Mouse (Mus musculus): ENCODE measurements around the gene Gbp7. TPM values are rescaled to one million over a fixed set of nuclear protein-coding genes. Genes with fewer than 3 reads are reported as not detected.

Gene Gbp7
- polyA plus RNA-seq (2016; fragmentation: Nextera tagmentation; extraction: Ambion mirVana): 0.69 and 1.0 TPM in 2 replicates

DNA sequence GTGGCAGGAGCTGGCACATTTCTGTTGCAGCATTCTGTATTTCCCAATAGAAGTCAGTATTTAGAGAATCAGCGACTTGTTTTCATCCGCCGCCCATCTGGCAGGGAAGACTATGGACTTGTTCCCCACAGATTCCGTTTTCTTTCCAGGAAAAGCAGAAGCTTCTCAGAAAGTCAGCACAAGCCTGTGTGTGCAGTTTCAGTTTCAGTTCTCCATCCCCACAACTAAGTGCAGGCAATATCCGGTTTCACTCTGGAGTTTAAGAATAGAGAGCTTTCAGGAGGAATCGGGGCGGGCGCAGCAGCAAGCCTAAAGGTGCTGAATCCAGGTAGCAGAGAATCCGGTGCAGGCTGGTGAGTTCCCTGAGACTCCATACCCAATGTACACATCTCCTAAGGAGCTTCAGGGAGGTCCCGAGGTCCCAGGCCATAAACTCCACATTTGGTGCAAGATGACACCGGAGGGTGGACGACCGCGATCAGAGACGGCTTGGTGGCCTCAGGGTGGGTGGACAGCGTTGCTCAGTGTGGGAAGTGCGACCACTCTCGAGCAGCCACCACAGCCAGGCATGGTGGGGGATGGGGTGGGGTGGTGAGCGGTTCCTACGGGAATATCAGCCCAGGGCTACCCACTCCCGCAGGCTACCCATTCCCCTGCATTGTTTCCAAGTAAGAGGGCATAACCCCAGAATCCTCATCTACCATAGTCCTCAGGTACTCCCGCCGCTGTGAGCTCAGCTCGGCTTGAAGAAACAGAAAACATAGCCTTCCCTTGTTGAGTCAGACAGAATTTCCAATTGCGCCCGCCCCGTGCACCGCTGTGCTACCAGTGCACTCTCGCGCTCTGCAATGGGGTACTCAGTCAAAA, at the start of gene Gbp7:
Gene Gbp7, plus strand, starts transcription at position 256 of the 867 bp plus-strand sequence.
- Histone ChIP-seq H3K36me3 (replicated peaks) (no peaks in the 10 kb centered on the region), H3K4me3 (peak within 1 kb of the TSS; percentile 70), H3K4me1 (peaks cover 12% of the 10 kb centered on the region), H3K27me3 (replicated peaks; ENCODE audit: low read depth, poor library complexity, severe bottlenecking) (peaks cover 35% of the 10 kb centered on the region), H3K27ac (replicated peaks) (peak within 1 kb of the TSS; percentile 48; the same call in 1 of the 2 replicates), H3K9me3 (no peaks in the 10 kb centered on the region)
- WGBS: 1% methylated on average over 30 of the region's 30 CpGs
- DNase-seq (ENCODE audit: low spot score): peak; percentile 59

DNA sequence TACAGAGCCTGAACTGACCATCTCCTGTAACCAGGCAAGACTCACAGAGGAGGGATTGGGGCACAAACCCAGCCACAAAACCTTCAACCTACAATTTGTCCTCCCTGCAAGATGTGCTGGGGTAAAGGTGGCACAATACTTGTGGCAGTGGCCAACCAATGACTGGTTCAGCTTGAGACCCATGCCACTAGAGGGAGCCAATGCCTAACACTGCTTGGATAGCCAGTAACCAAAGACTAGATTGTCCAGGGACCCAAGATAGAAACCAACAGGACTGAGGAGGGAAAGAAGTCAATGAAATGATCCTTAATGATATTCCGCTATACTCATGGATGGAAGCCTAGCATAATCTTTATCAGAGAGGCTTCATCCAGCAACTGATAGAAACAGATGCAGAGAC, 39.7 kb upstream of the Gbp7 start:
- no peaks in the 10 kb centered on the region for H3K4me1 ChIP-seq
- H3K27me3 ChIP-seq (replicated peaks; ENCODE audit: low read depth, poor library complexity, severe bottlenecking): no peaks in the 10 kb centered on the region
- H3K27ac ChIP-seq (replicated peaks): no peak overlapping the region
- H3K9me3 ChIP-seq: no peaks in the 10 kb centered on the region
- WGBS: 72% methylated on average over 1 of the region's 1 CpGs
- no peak overlapping the region for H3K4me3 ChIP-seq
- no peaks in the 10 kb centered on the region for H3K36me3 ChIP-seq (replicated peaks)
- DNase-seq (ENCODE audit: low spot score): peak; percentile 64

- Histone ChIP-seq H3K36me3 (replicated peaks) (no peaks in the 10 kb centered on the region), H3K27me3 (replicated peaks; ENCODE audit: low read depth, poor library complexity, severe bottlenecking) (no peaks in the 10 kb centered on the region), H3K9me3 (no peaks in the 10 kb centered on the region), H3K4me1 (no peaks in the 10 kb centered on the region), H3K4me3 (no peak within 1 kb of the TSS), H3K27ac (replicated peaks) (no peak within 1 kb of the TSS)
- WGBS: 82% methylated on average over 6 of the region's 6 CpGs
- DNase-seq (ENCODE audit: low spot score): peak; percentile 20
Measured at GRCm38 (mm10) chr3:142493536-142494061, 36.5 kb upstream of the Gbp7 start, which contains the start of gene Gbp5. Gbp5 (plus strand) TSS chr3:142493978.

DNA sequence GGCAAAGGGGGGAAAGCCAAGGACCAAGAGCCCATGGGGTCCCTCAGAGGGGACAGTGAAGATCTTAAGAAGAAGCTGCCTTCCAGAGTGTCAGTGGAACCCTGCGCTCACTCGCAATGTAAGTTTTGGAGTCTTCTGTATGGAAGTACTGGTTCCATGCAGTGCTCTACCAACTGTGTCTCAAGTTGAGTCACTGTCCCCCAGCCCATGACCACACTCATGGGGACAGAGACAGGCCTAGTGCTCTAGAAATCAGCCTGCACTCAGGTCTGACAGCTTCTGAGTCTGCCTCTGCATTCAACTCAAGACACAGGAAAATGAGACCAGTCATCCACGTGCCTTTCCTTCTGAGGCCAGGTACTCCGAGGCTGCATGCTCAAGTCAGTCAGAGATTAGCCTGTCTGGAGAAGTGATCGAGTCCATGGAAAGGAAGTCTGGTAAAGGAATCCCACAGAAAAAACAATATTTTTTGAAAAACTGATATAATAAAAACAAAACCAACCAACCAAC, 34.9 kb upstream of the Gbp7 start:
- no peak overlapping the region for H3K4me3 ChIP-seq
- 94% methylated on average over 5 of the region's 5 CpGs for WGBS
- no peak for DNase-seq (ENCODE audit: low spot score)
- no peak overlapping the region for H3K27ac ChIP-seq (replicated peaks)
- H3K9me3 ChIP-seq: no peaks in the 10 kb centered on the region
- H3K4me1 ChIP-seq: no peaks in the 10 kb centered on the region
- no peaks in the 10 kb centered on the region for H3K27me3 ChIP-seq (replicated peaks; ENCODE audit: low read depth, poor library complexity, severe bottlenecking)
- no peaks in the 10 kb centered on the region for H3K36me3 ChIP-seq (replicated peaks)

- H3K9me3 ChIP-seq: no peaks in the 10 kb centered on the region
- H3K27me3 ChIP-seq (replicated peaks; ENCODE audit: low read depth, poor library complexity, severe bottlenecking): no peaks in the 10 kb centered on the region
- DNase-seq (ENCODE audit: low spot score): no peak
- no peak overlapping the region for H3K27ac ChIP-seq (replicated peaks)
- H3K4me3 ChIP-seq: no peak overlapping the region
- WGBS: 77% methylated on average over 14 of the region's 14 CpGs
- H3K4me1 ChIP-seq: no peaks in the 10 kb centered on the region
- H3K36me3 ChIP-seq (replicated peaks): no peaks in the 10 kb centered on the region
Measured at GRCm38 (mm10) chr3:142496113-142497101, 33.7 kb upstream of the Gbp7 start.

DNA sequence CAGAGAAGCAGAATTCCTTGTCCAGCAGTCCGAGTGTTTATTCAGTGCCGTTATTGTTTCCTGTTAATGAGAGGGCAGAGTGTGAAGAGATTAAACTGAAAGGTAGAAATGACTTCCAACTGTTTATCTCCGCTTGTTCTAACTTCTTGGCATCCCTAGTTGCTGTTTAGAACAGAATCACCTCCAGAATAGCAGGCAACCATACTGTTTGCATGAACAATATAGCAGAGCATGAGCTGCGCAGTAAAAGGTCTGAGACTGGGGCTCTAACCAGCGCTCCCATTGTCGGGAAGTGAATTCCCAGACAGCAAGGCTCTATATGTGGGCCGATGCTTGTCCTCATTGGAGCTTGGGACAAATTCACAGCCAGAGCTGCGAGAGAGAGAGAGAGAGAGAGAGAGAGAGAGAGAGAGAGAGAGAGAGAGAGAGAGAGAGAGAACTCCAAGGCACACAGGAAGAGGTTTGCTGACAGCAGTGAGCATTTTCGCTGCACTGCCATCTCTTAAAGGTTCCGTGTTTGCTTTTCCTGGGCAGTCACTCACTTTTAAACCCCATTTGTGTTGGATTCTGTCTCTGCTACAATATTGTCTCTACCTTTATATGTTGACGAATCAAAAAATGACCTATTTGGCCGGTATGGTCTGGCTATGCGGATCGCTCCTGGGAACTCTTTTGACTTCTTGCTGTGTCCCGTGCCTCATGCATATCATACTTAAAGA, 32.9 kb upstream of the Gbp7 start:
- Histone ChIP-seq H3K27me3 (replicated peaks; ENCODE audit: low read depth, poor library complexity, severe bottlenecking) (no peaks in the 10 kb centered on the region), H3K9me3 (no peaks in the 10 kb centered on the region), H3K27ac (replicated peaks) (no peak overlapping the region), H3K4me3 (no peak overlapping the region), H3K36me3 (replicated peaks) (no peaks in the 10 kb centered on the region), H3K4me1 (no peaks in the 10 kb centered on the region)
- no peak for DNase-seq (ENCODE audit: low spot score)
- 67% methylated on average over 15 of the region's 15 CpGs for WGBS

- Histone ChIP-seq H3K9me3 (no peaks in the 10 kb centered on the region), H3K4me3 (no peak overlapping the region), H3K4me1 (no peaks in the 10 kb centered on the region), H3K36me3 (replicated peaks) (no peaks in the 10 kb centered on the region), H3K27me3 (replicated peaks; ENCODE audit: low read depth, poor library complexity, severe bottlenecking) (no peaks in the 10 kb centered on the region), H3K27ac (replicated peaks) (no peak overlapping the region)
- no peak for DNase-seq (ENCODE audit: low spot score)
- 84% methylated on average over 5 of the region's 5 CpGs for WGBS
Measured at GRCm38 (mm10) chr3:142498941-142499340, 31.2 kb upstream of the Gbp7 start.

DNA sequence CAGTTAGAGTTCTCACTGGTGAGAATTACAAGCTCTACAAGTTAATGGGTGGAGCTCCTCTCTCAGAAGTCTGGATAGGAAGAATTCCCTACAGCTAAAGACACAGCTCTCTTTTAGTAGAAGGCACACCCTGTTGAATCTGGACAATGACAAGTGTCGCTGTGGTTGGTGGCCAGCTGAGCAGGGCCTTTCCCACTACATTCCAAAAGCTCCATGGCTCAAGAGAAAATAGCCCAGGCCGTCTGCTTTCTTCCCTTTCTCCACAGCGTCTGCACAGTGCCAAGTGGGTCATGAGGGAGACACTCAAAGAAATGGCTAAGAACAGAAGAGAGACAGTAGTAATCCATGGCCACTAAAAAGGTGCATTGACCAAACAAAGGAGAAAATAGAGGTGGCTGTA, 2.0 kb upstream of the Gbp7 start:
- 62% methylated on average over 3 of the region's 3 CpGs for WGBS
- Histone ChIP-seq H3K9me3 (no peaks in the 10 kb centered on the region), H3K4me1 (peaks cover 12% of the 10 kb centered on the region)

GRCm38 (mm10) chr3:142529597-142529996, 545 bp upstream of the Gbp7 start:
- peak overlapping the region; percentile 70 for H3K4me3 ChIP-seq
- no peaks in the 10 kb centered on the region for H3K9me3 ChIP-seq
- H3K27me3 ChIP-seq (replicated peaks; ENCODE audit: low read depth, poor library complexity, severe bottlenecking): peaks cover 35% of the 10 kb centered on the region
- no peak for DNase-seq (ENCODE audit: low spot score)
- peaks cover 12% of the 10 kb centered on the region for H3K4me1 ChIP-seq
- no peak overlapping the region for H3K27ac ChIP-seq (replicated peaks)
- whole genome bisulfite sequencing: 66% methylated on average over 2 of the region's 2 CpGs
- no peaks in the 10 kb centered on the region for H3K36me3 ChIP-seq (replicated peaks)

More for the DNA sequence above, 2.0 kb upstream of the Gbp7 start:
- DNase-seq (ENCODE audit: low spot score): no peak
- peaks cover 35% of the 10 kb centered on the region for H3K27me3 ChIP-seq (replicated peaks; ENCODE audit: low read depth, poor library complexity, severe bottlenecking)
- H3K27ac ChIP-seq (replicated peaks): no peak overlapping the region
- no peak overlapping the region for H3K4me3 ChIP-seq
- H3K36me3 ChIP-seq (replicated peaks): no peaks in the 10 kb centered on the region

GRCm38 (mm10) chr3:142531595-142531994, 1.5 kb downstream of the Gbp7 start:
- no peak for DNase-seq (ENCODE audit: low spot score)
- H3K27ac ChIP-seq (replicated peaks): no peak overlapping the region
- H3K4me1 ChIP-seq: peaks cover 12% of the 10 kb centered on the region
- no peaks in the 10 kb centered on the region for H3K9me3 ChIP-seq
- H3K27me3 ChIP-seq (replicated peaks; ENCODE audit: low read depth, poor library complexity, severe bottlenecking): peaks cover 35% of the 10 kb centered on the region
- H3K36me3 ChIP-seq (replicated peaks): no peaks in the 10 kb centered on the region
- H3K4me3 ChIP-seq: no peak overlapping the region
- 89% methylated on average over 3 of the region's 3 CpGs for WGBS

- Histone ChIP-seq H3K27ac (replicated peaks) (no peak overlapping the region), H3K27me3 (replicated peaks; ENCODE audit: low read depth, poor library complexity, severe bottlenecking) (peaks cover 35% of the 10 kb centered on the region)
Measured at GRCm38 (mm10) chr3:142533185-142533584, 3.0 kb downstream of the Gbp7 start.

More at GRCm38 (mm10) chr3:142533185-142533584, 3.0 kb downstream of the Gbp7 start:
- Histone ChIP-seq H3K36me3 (replicated peaks) (no peaks in the 10 kb centered on the region), H3K4me1 (peaks cover 12% of the 10 kb centered on the region), H3K4me3 (no peak overlapping the region), H3K9me3 (no peaks in the 10 kb centered on the region)
- no peak for DNase-seq (ENCODE audit: low spot score)
- 89% methylated on average over 3 of the region's 3 CpGs for WGBS
